Mouse (Mus musculus): ENCODE results near the gene Rab17. TPM values are rescaled to one million over a fixed set of nuclear protein-coding genes. Genes with fewer than 3 reads are reported as not detected.

The Rab17 gene
- polyA plus RNA-seq, 1 experiment from 2014 or later: 0.36 TPM

- Histone ChIP-seq H3K4me1 (ENCODE audit: control insufficient read depth, insufficient read depth, low read depth, low read length) (peaks cover 7% of the 10 kb centered on the region), H3K27ac (ENCODE audit: low read depth, low read length) (no peak overlapping the region), H3K9me3 (ENCODE audit: control insufficient read depth, low read length) (no peaks in the 10 kb centered on the region), H3K4me2 (ENCODE audit: low read length) (no peak overlapping the region), H3K9ac (ENCODE audit: low read depth, low read length) (no peak overlapping the region), H3K36me3 (ENCODE audit: control insufficient read depth, insufficient read depth, low read length) (no peaks in the 10 kb centered on the region), H3K4me3 (ENCODE audit: low read length) (no peak overlapping the region), H3K27me3 (replicated peaks; ENCODE audit: control insufficient read depth, insufficient read depth, low read length) (peaks cover 2% of the 10 kb centered on the region; the same call in 1 of the 2 replicates)
- peak; percentile 87 for ATAC-seq
- WGBS: 34% methylated on average over 7 of the region's 7 CpGs
Measured at GRCm38 (mm10) chr1:90956245-90957096, 13.0 kb downstream of the Rab17 start.

GRCm38 (mm10) chr1:90953688-90954087, 15.8 kb downstream of the Rab17 start:
- no peaks in the 10 kb centered on the region; the same call in 1 of the 2 replicates for H3K27me3 ChIP-seq (replicated peaks; ENCODE audit: control insufficient read depth, insufficient read depth, low read length)
- 57% methylated on average over 11 of the region's 11 CpGs for WGBS
- no peak overlapping the region for H3K9ac ChIP-seq (ENCODE audit: low read depth, low read length)
- ATAC-seq: peak; percentile 62
- H3K4me3 ChIP-seq (ENCODE audit: low read length): no peak overlapping the region
- H3K9me3 ChIP-seq (ENCODE audit: control insufficient read depth, low read length): no peaks in the 10 kb centered on the region
- peak overlapping the region; percentile 12; the same call in 1 of the 2 replicates for H3K4me2 ChIP-seq (ENCODE audit: low read length)
- H3K27ac ChIP-seq (ENCODE audit: low read depth, low read length): no peak overlapping the region
- H3K36me3 ChIP-seq (ENCODE audit: control insufficient read depth, insufficient read depth, low read length): no peaks in the 10 kb centered on the region
- peaks cover 7% of the 10 kb centered on the region for H3K4me1 ChIP-seq (ENCODE audit: control insufficient read depth, insufficient read depth, low read depth, low read length)

- H3K27ac ChIP-seq (ENCODE audit: low read depth, low read length): no peak within 1 kb of the TSS
- H3K36me3 ChIP-seq (ENCODE audit: control insufficient read depth, insufficient read depth, low read length): no peaks in the 10 kb centered on the region
- WGBS: 75% methylated on average over 8 of the region's 8 CpGs
- no peak within 1 kb of the TSS for H3K9ac ChIP-seq (ENCODE audit: low read depth, low read length)
- H3K27me3 ChIP-seq (replicated peaks; ENCODE audit: control insufficient read depth, insufficient read depth, low read length): no peaks in the 10 kb centered on the region; the same call in 1 of the 2 replicates
- H3K4me2 ChIP-seq (ENCODE audit: low read length): peak within 1 kb of the TSS; percentile 12; the same call in 1 of the 2 replicates
- H3K4me1 ChIP-seq (ENCODE audit: control insufficient read depth, insufficient read depth, low read depth, low read length): peaks cover 7% of the 10 kb centered on the region
- no peaks in the 10 kb centered on the region for H3K9me3 ChIP-seq (ENCODE audit: control insufficient read depth, low read length)
- H3K4me3 ChIP-seq (ENCODE audit: low read length): no peak within 1 kb of the TSS
- ATAC-seq: no peak
Measured at GRCm38 (mm10) chr1:90952808-90953207, 16.7 kb downstream of the Rab17 start, which contains the start of gene Prlh. Prlh (plus strand) TSS chr1:90953108.

- ATAC-seq: no peak
- no peak overlapping the region for H3K9ac ChIP-seq (ENCODE audit: low read depth, low read length)
- no peak overlapping the region for H3K4me2 ChIP-seq (ENCODE audit: low read length)
- H3K36me3 ChIP-seq (ENCODE audit: control insufficient read depth, insufficient read depth, low read length): no peaks in the 10 kb centered on the region
- WGBS: 87% methylated on average over 7 of the region's 7 CpGs
- no peaks in the 10 kb centered on the region; the same call in 1 of the 2 replicates for H3K27me3 ChIP-seq (replicated peaks; ENCODE audit: control insufficient read depth, insufficient read depth, low read length)
- H3K4me3 ChIP-seq (ENCODE audit: low read length): no peak overlapping the region
- H3K4me1 ChIP-seq (ENCODE audit: control insufficient read depth, insufficient read depth, low read depth, low read length): peaks cover 7% of the 10 kb centered on the region
- no peak overlapping the region for H3K27ac ChIP-seq (ENCODE audit: low read depth, low read length)
- no peaks in the 10 kb centered on the region for H3K9me3 ChIP-seq (ENCODE audit: control insufficient read depth, low read length)
Measured at GRCm38 (mm10) chr1:90951670-90952069, 17.8 kb downstream of the Rab17 start.

- Histone ChIP-seq H3K9ac (ENCODE audit: low read depth, low read length) (no peak overlapping the region), H3K9me3 (ENCODE audit: control insufficient read depth, low read length) (no peaks in the 10 kb centered on the region), H3K4me1 (ENCODE audit: control insufficient read depth, insufficient read depth, low read depth, low read length) (peaks cover 7% of the 10 kb centered on the region), H3K4me2 (ENCODE audit: low read length) (no peak overlapping the region), H3K27me3 (replicated peaks; ENCODE audit: control insufficient read depth, insufficient read depth, low read length) (no peaks in the 10 kb centered on the region; the same call in 1 of the 2 replicates), H3K4me3 (ENCODE audit: low read length) (no peak overlapping the region), H3K36me3 (ENCODE audit: control insufficient read depth, insufficient read depth, low read length) (no peaks in the 10 kb centered on the region), H3K27ac (ENCODE audit: low read depth, low read length) (no peak overlapping the region)
- no peak for ATAC-seq
- 79% methylated on average over 9 of the region's 9 CpGs for WGBS
Measured at GRCm38 (mm10) chr1:90949309-90949708, 20.2 kb downstream of the Rab17 start.

GRCm38 (mm10) chr1:90947252-90947651, 22.2 kb downstream of the Rab17 start:
- H3K4me3 ChIP-seq (ENCODE audit: low read length): no peak overlapping the region
- no peak overlapping the region for H3K9ac ChIP-seq (ENCODE audit: low read depth, low read length)
- H3K36me3 ChIP-seq (ENCODE audit: control insufficient read depth, insufficient read depth, low read length): no peaks in the 10 kb centered on the region
- WGBS: 73% methylated on average over 2 of the region's 2 CpGs
- H3K27me3 ChIP-seq (replicated peaks; ENCODE audit: control insufficient read depth, insufficient read depth, low read length): no peaks in the 10 kb centered on the region; the same call in 1 of the 2 replicates
- no peak overlapping the region for H3K4me2 ChIP-seq (ENCODE audit: low read length)
- no peak for ATAC-seq
- no peaks in the 10 kb centered on the region for H3K9me3 ChIP-seq (ENCODE audit: control insufficient read depth, low read length)
- H3K27ac ChIP-seq (ENCODE audit: low read depth, low read length): no peak overlapping the region
- H3K4me1 ChIP-seq (ENCODE audit: control insufficient read depth, insufficient read depth, low read depth, low read length): no peaks in the 10 kb centered on the region

- H3K36me3 ChIP-seq (ENCODE audit: control insufficient read depth, insufficient read depth, low read length): no peaks in the 10 kb centered on the region
- H3K9ac ChIP-seq (ENCODE audit: low read depth, low read length): no peak overlapping the region
- no peak overlapping the region for H3K4me3 ChIP-seq (ENCODE audit: low read length)
- H3K4me2 ChIP-seq (ENCODE audit: low read length): no peak overlapping the region
- H3K27ac ChIP-seq (ENCODE audit: low read depth, low read length): no peak overlapping the region
- no peaks in the 10 kb centered on the region for H3K27me3 ChIP-seq (replicated peaks; ENCODE audit: control insufficient read depth, insufficient read depth, low read length)
- WGBS: 51% methylated on average over 10 of the region's 10 CpGs
- ATAC-seq: no peak
- H3K4me1 ChIP-seq (ENCODE audit: control insufficient read depth, insufficient read depth, low read depth, low read length): no peaks in the 10 kb centered on the region
- H3K9me3 ChIP-seq (ENCODE audit: control insufficient read depth, low read length): no peaks in the 10 kb centered on the region
Measured at GRCm38 (mm10) chr1:90945171-90945570, 24.3 kb downstream of the Rab17 start.

- Histone ChIP-seq H3K4me3 (ENCODE audit: low read length) (no peak overlapping the region), H3K9ac (ENCODE audit: low read depth, low read length) (no peak overlapping the region), H3K36me3 (ENCODE audit: control insufficient read depth, insufficient read depth, low read length) (no peaks in the 10 kb centered on the region), H3K27ac (ENCODE audit: low read depth, low read length) (no peak overlapping the region), H3K27me3 (replicated peaks; ENCODE audit: control insufficient read depth, insufficient read depth, low read length) (no peaks in the 10 kb centered on the region), H3K9me3 (ENCODE audit: control insufficient read depth, low read length) (no peaks in the 10 kb centered on the region), H3K4me1 (ENCODE audit: control insufficient read depth, insufficient read depth, low read depth, low read length) (no peaks in the 10 kb centered on the region), H3K4me2 (ENCODE audit: low read length) (no peak overlapping the region)
- 83% methylated on average over 4 of the region's 4 CpGs for WGBS
- no peak for ATAC-seq
Measured at GRCm38 (mm10) chr1:90939980-90940379, 29.5 kb downstream of the Rab17 start.

- no peak for ATAC-seq
- no peaks in the 10 kb centered on the region for H3K9me3 ChIP-seq (ENCODE audit: control insufficient read depth, low read length)
- WGBS: 74% methylated on average over 9 of the region's 9 CpGs
Measured at GRCm38 (mm10) chr1:90936990-90937389, 32.5 kb downstream of the Rab17 start.

More at GRCm38 (mm10) chr1:90936990-90937389, 32.5 kb downstream of the Rab17 start:
- H3K36me3 ChIP-seq (ENCODE audit: control insufficient read depth, insufficient read depth, low read length): no peaks in the 10 kb centered on the region
- H3K9ac ChIP-seq (ENCODE audit: low read depth, low read length): no peak overlapping the region
- no peaks in the 10 kb centered on the region for H3K4me1 ChIP-seq (ENCODE audit: control insufficient read depth, insufficient read depth, low read depth, low read length)
- no peak overlapping the region for H3K27ac ChIP-seq (ENCODE audit: low read depth, low read length)
- H3K4me2 ChIP-seq (ENCODE audit: low read length): no peak overlapping the region
- no peaks in the 10 kb centered on the region for H3K27me3 ChIP-seq (replicated peaks; ENCODE audit: control insufficient read depth, insufficient read depth, low read length)
- H3K4me3 ChIP-seq (ENCODE audit: low read length): no peak overlapping the region
